Mouse (Mus musculus) C2C12 (cell line): ENCODE data around the gene Oosp1. TPM values are rescaled to one million over a fixed set of nuclear protein-coding genes. Genes with fewer than 3 reads are reported as not detected.

Source experiments
- H3K27me3 ChIP-seq: one replicate; pipeline ENCODE4 v1.6.1; 2011; ENCODE audit not compliant: control insufficient read depth, insufficient read depth, insufficient read length
- H3K36me3 ChIP-seq: one replicate; pipeline ENCODE4 v1.6.1; 2011; ENCODE audit not compliant: control insufficient read depth, insufficient read depth
- H3K4me3 ChIP-seq: one replicate; pipeline ENCODE4 v1.5.1; 2011; ENCODE audit warnings: mild to moderate bottlenecking, control low read depth; ENCODE audit not compliant: poor library complexity, insufficient read depth, severe bottlenecking
- H3K79me2 ChIP-seq: one replicate; pipeline ENCODE4 v1.6.1; 2011; ENCODE audit not compliant: control insufficient read depth, insufficient read depth
- H3K79me3 ChIP-seq: one replicate; pipeline ENCODE4 v1.6.1; 2011; ENCODE audit warnings: low read depth, control low read depth
- H3ac ChIP-seq: one replicate; pipeline ENCODE3; 2011; ENCODE audit warnings: low read depth; ENCODE audit not compliant: control insufficient read depth, insufficient read length
- CEBPB ChIP-seq: IDR thresholded peaks from one replicate; pipeline ENCODE4 v1.6.1; 2011; ENCODE audit warnings: low read depth, mild to moderate bottlenecking, control low read depth, moderate library complexity
- CTCF ChIP-seq: IDR thresholded peaks from one replicate; pipeline ENCODE4 v1.5.1; 2011; ENCODE audit not compliant: control insufficient read depth, insufficient read depth, insufficient read length
- FOSL1 ChIP-seq: IDR thresholded peaks from one replicate; pipeline ENCODE4 v1.8.0; 2011; ENCODE audit warnings: mild to moderate bottlenecking, low read length; ENCODE audit not compliant: poor library complexity, insufficient read depth, severe bottlenecking
- MAX ChIP-seq: IDR thresholded peaks from one replicate; pipeline ENCODE4 v1.6.1; 2011; ENCODE audit warnings: mild to moderate bottlenecking, control low read depth
- MYOD1 ChIP-seq: IDR thresholded peaks from one replicate; pipeline ENCODE4 v1.6.1; 2011; ENCODE audit warnings: low read depth; ENCODE audit not compliant: control insufficient read depth, insufficient read length
- MYOG ChIP-seq: IDR thresholded peaks from one replicate; pipeline ENCODE4 v1.6.1; 2011; ENCODE audit not compliant: control insufficient read depth, insufficient read length; ENCODE audit errors: extremely low read depth
- USF1 ChIP-seq: IDR thresholded peaks from one replicate; pipeline ENCODE4 v1.6.1; 2011; ENCODE audit warnings: low read depth, mild to moderate bottlenecking, control low read depth, moderate library complexity
- polyA plus RNA-seq: library from polyadenylated mRNA; unstranded; fragments of >200 nt; fragmentation: generic; extraction: Trizol; gene quantifications from one replicate; pipeline ENCODE4 v1.2.1, GENCODE M21; 2012; ENCODE audit warnings: missing spikeins

The Oosp1 gene
- polyA plus RNA-seq, 1 experiment: not detected

GRCm38 (mm10) chr19:11661562-11661961, 29.4 kb downstream of the Oosp1 start:
- H3K27me3 ChIP-seq: no peaks in the 10 kb centered on the region
- no peak overlapping the region for H3K4me3 ChIP-seq
- no peaks in the 10 kb centered on the region for H3K36me3 ChIP-seq
- no peak overlapping the region for H3ac ChIP-seq
- no peaks in the 10 kb centered on the region for H3K79me2 ChIP-seq
- no peaks in the 10 kb centered on the region for H3K79me3 ChIP-seq
- TF ChIP-seq CTCF: no peak
- TF ChIP-seq CEBPB: no peak
- no peak for TF ChIP-seq FOSL1
- no peak for TF ChIP-seq USF1
- no peak for TF ChIP-seq MYOG
- no peak for TF ChIP-seq MAX
- no peak for TF ChIP-seq MYOD1

GRCm38 (mm10) chr19:11660459-11660858, 30.5 kb downstream of the Oosp1 start, which contains the start of gene Oosp2:
Gene Oosp2 (minus strand): TSS chr19:11660559.
- Histone ChIP-seq H3K79me3 (no peaks in the 10 kb centered on the region), H3K4me3 (no peak within 1 kb of the TSS), H3K79me2 (no peaks in the 10 kb centered on the region), H3K36me3 (no peaks in the 10 kb centered on the region), H3K27me3 (no peaks in the 10 kb centered on the region), H3ac (no peak within 1 kb of the TSS)
- TF ChIP-seq FOSL1: no peak
- no peak for TF ChIP-seq MYOG

GRCm38 (mm10) chr19:11659142-11659541, 31.8 kb downstream of the Oosp1 start:
- Histone ChIP-seq H3K79me3 (no peaks in the 10 kb centered on the region), H3K4me3 (no peak overlapping the region), H3K79me2 (no peaks in the 10 kb centered on the region), H3K27me3 (no peaks in the 10 kb centered on the region), H3K36me3 (no peaks in the 10 kb centered on the region), H3ac (no peak overlapping the region)
- TF ChIP-seq FOSL1 (no peak), MYOG (no peak), MYOD1 (no peak), CTCF (no peak), USF1 (no peak), CEBPB (no peak), MAX (no peak)

- no peaks in the 10 kb centered on the region for H3K79me3 ChIP-seq
- no peak overlapping the region for H3K4me3 ChIP-seq
- no peak for TF ChIP-seq MYOD1
- TF ChIP-seq CEBPB: no peak
- TF ChIP-seq MYOG: no peak
- no peak for TF ChIP-seq FOSL1
- TF ChIP-seq USF1: no peak
- TF ChIP-seq CTCF: no peak
- no peak overlapping the region for H3ac ChIP-seq
- no peaks in the 10 kb centered on the region for H3K79me2 ChIP-seq
- no peaks in the 10 kb centered on the region for H3K36me3 ChIP-seq
- no peaks in the 10 kb centered on the region for H3K27me3 ChIP-seq
Measured at GRCm38 (mm10) chr19:11649564-11649963, 41.4 kb downstream of the Oosp1 start.

GRCm38 (mm10) chr19:11646166-11646565, 44.8 kb downstream of the Oosp1 start:
- Histone ChIP-seq H3K79me3 (no peaks in the 10 kb centered on the region), H3K4me3 (no peak overlapping the region), H3ac (no peak overlapping the region), H3K79me2 (no peaks in the 10 kb centered on the region), H3K27me3 (no peaks in the 10 kb centered on the region), H3K36me3 (no peaks in the 10 kb centered on the region)
- no peak for TF ChIP-seq FOSL1

- Histone ChIP-seq H3K4me3 (no peak within 1 kb of the TSS), H3ac (no peak within 1 kb of the TSS), H3K79me3 (no peaks in the 10 kb centered on the region), H3K79me2 (no peaks in the 10 kb centered on the region), H3K36me3 (no peaks in the 10 kb centered on the region), H3K27me3 (no peaks in the 10 kb centered on the region)
- TF ChIP-seq MAX (no peak), USF1 (no peak)
Measured at GRCm38 (mm10) chr19:11640732-11641131, 50.2 kb downstream of the Oosp1 start, which contains the start of gene Ms4a3. Gene Ms4a3 (minus strand): TSS chr19:11640851.

GRCm38 (mm10) chr19:11639038-11639437, 51.9 kb downstream of the Oosp1 start:
- Histone ChIP-seq H3K27me3 (no peaks in the 10 kb centered on the region), H3ac (no peak overlapping the region), H3K36me3 (no peaks in the 10 kb centered on the region), H3K79me3 (no peaks in the 10 kb centered on the region), H3K79me2 (no peaks in the 10 kb centered on the region), H3K4me3 (no peak overlapping the region)
- no peak for TF ChIP-seq MYOG
- TF ChIP-seq FOSL1: no peak
- no peak for TF ChIP-seq MAX
- no peak for TF ChIP-seq CTCF
- TF ChIP-seq USF1: no peak
- TF ChIP-seq CEBPB: no peak
- no peak for TF ChIP-seq MYOD1
